Mouse (Mus musculus): ENCODE measurements around the gene Lrmda.

GRCm38 (mm10) chr14:22621941-22622340 lies 602.4 kb downstream of the Lrmda start:
- TF ChIP-seq CTCF (IDR thresholded peaks at IDR 0.05; ENCODE audit: low read depth) (no peak), EP300 (IDR thresholded peaks at IDR 0.05; ENCODE audit: low read depth) (no peak)

Data from heart, postnatal 0 days (tissue).